Mouse (Mus musculus): Measurements from ENCODE around the gene C2cd4b.
A peak's percentile ranks its signal among the peaks of the same experiment; 100 is the strongest.

The C2cd4b gene

GRCm38 (mm10) chr9:67759163-67759955 lies at the start of gene C2cd4b:
Gene C2cd4b (plus strand): TSS chr9:67759437.
- DNase-seq, result peak; percentile 69

DNA sequence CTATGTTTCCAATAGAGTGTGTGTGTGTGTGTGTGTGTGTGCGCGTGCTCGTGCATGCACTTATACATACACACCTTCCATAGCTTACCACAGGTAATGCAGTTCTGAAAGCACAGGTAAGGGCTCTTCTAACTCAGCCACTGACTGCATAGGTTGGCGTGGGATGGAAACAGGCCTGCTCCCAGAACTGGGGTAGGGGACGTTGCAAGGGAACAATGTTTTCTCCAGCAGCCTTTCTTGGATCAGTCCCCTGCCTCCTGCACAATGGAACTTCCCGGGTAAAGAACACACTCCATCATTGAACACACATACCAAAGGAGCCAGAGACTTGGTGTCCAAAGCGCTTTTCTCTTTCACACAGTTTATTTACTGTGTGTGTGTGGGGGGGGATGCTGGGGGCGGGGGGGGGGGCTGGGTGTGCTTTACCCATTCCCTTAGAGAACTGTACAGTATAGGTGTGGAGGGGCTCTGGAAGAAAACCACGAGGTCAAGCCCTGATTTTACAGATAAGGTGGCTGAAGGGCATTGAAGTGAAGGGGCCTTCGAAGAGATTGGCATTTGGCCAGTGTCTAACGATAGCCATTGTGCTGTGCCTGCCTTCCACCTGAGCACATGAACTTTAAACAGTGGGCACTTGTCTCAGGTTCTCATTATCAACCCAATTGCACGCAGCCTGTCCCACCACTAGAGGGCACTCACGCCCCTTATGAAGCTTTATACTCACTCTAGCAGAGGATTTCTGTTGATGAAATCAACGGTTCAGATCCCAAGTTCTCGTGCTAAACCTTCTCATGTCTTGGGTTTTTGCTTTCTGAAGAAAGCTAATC lies 48.0 kb upstream of the C2cd4b start:
- peak; percentile 77 for DNase-seq

DNA sequence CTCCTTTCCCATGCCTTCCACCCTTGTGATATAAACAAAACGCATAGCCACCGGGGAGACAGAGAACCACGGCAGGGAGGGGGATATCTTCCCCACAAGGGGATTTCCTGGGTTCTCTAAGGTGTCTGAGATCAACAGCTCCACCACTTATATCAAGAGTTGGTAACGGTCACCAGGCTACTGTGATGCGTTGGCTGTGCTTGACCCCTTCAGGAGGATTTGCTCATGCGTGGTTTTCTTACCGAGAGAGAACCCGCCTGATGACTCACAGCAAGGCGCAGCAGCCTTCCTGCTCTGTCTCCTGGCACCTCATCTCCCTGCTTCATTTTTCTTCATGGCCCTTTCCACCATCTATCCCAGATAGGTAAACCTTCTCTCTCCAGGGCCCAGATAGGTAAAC lies 47.1 kb upstream of the C2cd4b start:
- DNase-seq, result no peak

- DNase-seq, result no peak
Observed at GRCm38 (mm10) chr9:67717081-67717480, 42.2 kb upstream of the C2cd4b start.

DNA sequence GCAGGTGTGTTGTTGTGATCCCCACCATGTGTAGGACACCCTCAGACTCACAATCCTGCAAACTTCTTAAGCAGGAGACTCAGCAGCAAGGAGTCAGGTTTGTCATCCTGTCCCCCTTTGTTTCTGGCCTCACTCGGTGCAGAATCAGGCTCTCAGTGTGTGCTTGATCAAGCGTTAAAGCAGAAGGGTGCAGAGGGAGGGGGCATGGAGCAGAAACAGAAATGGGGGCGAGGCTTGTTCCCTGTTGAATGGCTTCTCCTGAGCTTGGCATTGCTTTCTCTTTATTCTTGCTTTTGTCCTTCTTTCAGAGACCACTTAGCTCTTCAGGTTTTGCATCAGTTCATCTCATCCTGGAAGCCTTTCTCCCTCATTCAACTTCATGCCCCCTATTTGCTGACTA lies 40.6 kb upstream of the C2cd4b start:
- DNase-seq, result no peak

DNA sequence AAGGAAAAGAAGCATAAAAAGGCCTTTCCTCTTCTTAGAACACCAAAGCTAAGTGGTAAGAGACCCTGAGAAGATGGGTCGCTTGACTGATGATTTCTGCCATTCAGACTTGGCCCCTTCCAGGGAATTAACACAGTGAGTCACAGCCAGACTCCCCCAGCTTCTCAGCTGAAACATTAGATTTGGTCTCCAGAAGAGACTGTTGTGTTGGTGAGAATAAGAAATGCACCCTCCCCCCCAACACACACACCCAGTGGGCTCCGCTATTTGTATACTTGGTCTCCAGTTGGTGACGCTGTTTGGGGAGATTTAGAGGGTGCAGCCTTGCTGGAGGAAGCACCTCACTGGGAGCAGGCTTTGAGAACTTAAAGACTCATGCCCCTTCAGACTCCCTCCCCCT lies 39.1 kb upstream of the C2cd4b start:
- no peak for DNase-seq

- no peak for DNase-seq
Observed at GRCm38 (mm10) chr9:67722378-67722777, 36.9 kb upstream of the C2cd4b start.

DNA sequence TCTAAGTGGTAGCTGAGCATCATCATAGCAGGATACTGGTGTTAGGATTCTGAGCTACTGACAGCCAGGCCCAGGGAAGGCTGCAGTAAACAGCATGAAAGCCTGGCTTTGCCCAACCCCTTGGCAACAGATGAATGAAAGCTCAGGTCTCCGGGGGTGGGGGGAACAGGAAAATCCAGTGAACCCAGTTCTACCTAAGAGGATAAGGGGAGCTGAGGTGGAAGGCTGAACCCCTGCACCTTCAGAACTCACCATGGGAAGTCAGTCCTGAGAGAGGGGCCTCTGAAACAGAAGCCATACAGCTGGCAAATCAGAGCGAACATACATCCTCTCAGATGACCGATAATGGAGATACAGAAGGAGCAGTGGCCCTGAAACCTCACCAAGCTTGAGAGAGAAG lies 34.0 kb upstream of the C2cd4b start:
- no peak for DNase-seq

- no peak for DNase-seq
Observed at GRCm38 (mm10) chr9:67733716-67734115, 25.5 kb upstream of the C2cd4b start.

- DNase-seq, result peak; percentile 67
Observed at GRCm38 (mm10) chr9:67735426-67735825, 23.8 kb upstream of the C2cd4b start.

GRCm38 (mm10) chr9:67741256-67741655 lies 18.0 kb upstream of the C2cd4b start:
- DNase-seq, result no peak

- DNase-seq, result no peak
Observed at GRCm38 (mm10) chr9:67753411-67754182, 5.6 kb upstream of the C2cd4b start.

- DNase-seq, result no peak
Observed at GRCm38 (mm10) chr9:67754713-67755112, 4.5 kb upstream of the C2cd4b start.

- DNase-seq, result peak; percentile 82
Observed at GRCm38 (mm10) chr9:67758686-67759085, 551 bp upstream of the C2cd4b start.

- DNase-seq, result peak; percentile 48
Observed at GRCm38 (mm10) chr9:67759956-67760764, 923 bp downstream of the C2cd4b start.

GRCm38 (mm10) chr9:67760991-67761390 lies 1.8 kb downstream of the C2cd4b start:
- DNase-seq, result no peak

- no peak for DNase-seq
Observed at GRCm38 (mm10) chr9:67763326-67763725, 4.1 kb downstream of the C2cd4b start.

GRCm38 (mm10) chr9:67766405-67766804 lies 7.2 kb downstream of the C2cd4b start:
- DNase-seq, result no peak

GRCm38 (mm10) chr9:67766948-67767347 lies 7.7 kb downstream of the C2cd4b start:
- no peak for DNase-seq

DNA sequence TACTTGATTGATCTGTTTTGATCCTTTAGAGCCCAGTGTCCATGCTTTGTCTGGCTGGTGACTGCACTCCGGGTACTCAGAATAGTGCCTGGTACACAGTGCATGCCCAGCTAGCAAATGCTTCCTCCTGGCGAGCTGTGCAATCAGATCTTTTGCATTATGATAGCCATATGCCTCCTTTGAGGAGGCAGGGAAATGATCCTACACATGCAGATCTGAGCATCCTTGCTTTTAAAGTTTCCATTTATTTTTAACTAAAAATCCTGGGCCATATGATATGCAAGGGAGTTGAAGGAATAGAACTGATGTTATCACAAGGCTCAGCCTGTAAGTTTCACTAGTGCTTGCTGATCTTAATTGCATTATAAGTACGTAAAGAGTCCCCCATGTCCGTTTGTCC lies 9.6 kb downstream of the C2cd4b start:
- no peak for DNase-seq

- DNase-seq, result no peak
Observed at GRCm38 (mm10) chr9:67769401-67769800, 10.2 kb downstream of the C2cd4b start.

DNA sequence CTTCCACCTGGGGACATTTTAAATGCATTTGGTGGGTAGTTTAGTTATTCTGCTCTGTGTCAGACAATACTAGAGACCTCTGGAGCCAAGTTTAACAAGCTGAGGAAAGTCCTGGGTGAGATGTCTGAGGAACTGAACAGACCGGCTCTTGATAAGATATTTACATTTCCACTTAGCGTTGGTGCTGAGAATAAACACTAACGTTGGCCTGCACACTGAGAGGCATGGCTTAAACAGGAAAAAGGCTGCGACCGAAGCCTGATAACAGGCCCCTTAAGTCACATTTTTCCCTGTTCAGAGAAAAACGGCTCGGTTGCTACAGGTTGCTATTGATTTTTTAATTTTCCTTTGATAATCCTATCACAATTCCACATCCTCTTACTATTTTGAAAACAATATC lies 12.1 kb downstream of the C2cd4b start:
- peak; percentile 4 for DNase-seq

Measured in lung, postnatal 10 days (tissue).